Mouse (Mus musculus) thymus, adult 2 months (tissue): ENCODE data around the gene Lypd6b. TPM values are rescaled to one million over a fixed set of nuclear protein-coding genes. Genes with fewer than 3 reads are reported as not detected.

Experiments
- DNase-seq: peaks from one replicate; pipeline ENCODE4 v3.0.0; 2021
- H3K27ac ChIP-seq: fragments of 200-500 bp; 2 replicates; pipeline ENCODE4 v1.5.1; 2012; ENCODE audit warnings: low read length, control low read depth; ENCODE audit not compliant: control insufficient read depth, insufficient read depth
- H3K27me3 ChIP-seq: fragments of 200-500 bp; 2 replicates; pipeline ENCODE4 v1.6.1; 2012; ENCODE audit warnings: mild to moderate bottlenecking, low read length, moderate library complexity, mixed read lengths; ENCODE audit not compliant: control insufficient read depth, insufficient read depth
- H3K36me3 ChIP-seq: fragments of 200-500 bp; 2 replicates; pipeline ENCODE4 v1.6.1; 2012; ENCODE audit warnings: mild to moderate bottlenecking, low read length, moderate library complexity; ENCODE audit not compliant: control insufficient read depth, insufficient read depth
- H3K4me1 ChIP-seq: fragments of 200-500 bp; replicated peaks from 2 replicates; pipeline ENCODE4 v1.6.1; 2012; ENCODE audit warnings: low read length; ENCODE audit not compliant: control insufficient read depth, insufficient read depth
- H3K4me3 ChIP-seq: fragments of 200-500 bp; 2 replicates; pipeline ENCODE4 v1.5.1; 2012; ENCODE audit warnings: mild to moderate bottlenecking, low read length, control low read depth, moderate library complexity; ENCODE audit not compliant: control insufficient read depth, insufficient read depth
- CTCF ChIP-seq: fragments of 200-500 bp; IDR thresholded peaks from 2 replicates; pipeline ENCODE4 v1.5.1; 2012; ENCODE audit warnings: mild to moderate bottlenecking, control low read depth, low read length, moderate library complexity, borderline replicate concordance; ENCODE audit not compliant: control insufficient read depth, poor library complexity, insufficient read depth; ENCODE audit errors: extremely low read depth
- POLR2A ChIP-seq: fragments of 200-500 bp; IDR thresholded peaks from 2 replicates; pipeline ENCODE4 v1.6.1; 2012; ENCODE audit warnings: mild to moderate bottlenecking, low read length, control low read depth, moderate library complexity; ENCODE audit not compliant: control insufficient read depth, poor library complexity, insufficient read depth; ENCODE audit errors: extremely low read depth
- WGBS: fragments of 180-500 bp; shearing (Covaris S2); methylation state at CpG from one replicate; pipeline ENCODE4 v1.1.7; 2018; 5-methylcytosine and 5-hydroxymethylcytosine counted together
- polyA plus RNA-seq: library from polyadenylated mRNA; depleted of rRNA; stranded (reverse); fragments of >200 nt; gene quantifications from 2 replicates; pipeline ENCODE4 v1.2.3, GENCODE M21; 2012

Lypd6b gene
- polyA plus RNA-seq, 1 experiment, result 5.8 TPM

DNA sequence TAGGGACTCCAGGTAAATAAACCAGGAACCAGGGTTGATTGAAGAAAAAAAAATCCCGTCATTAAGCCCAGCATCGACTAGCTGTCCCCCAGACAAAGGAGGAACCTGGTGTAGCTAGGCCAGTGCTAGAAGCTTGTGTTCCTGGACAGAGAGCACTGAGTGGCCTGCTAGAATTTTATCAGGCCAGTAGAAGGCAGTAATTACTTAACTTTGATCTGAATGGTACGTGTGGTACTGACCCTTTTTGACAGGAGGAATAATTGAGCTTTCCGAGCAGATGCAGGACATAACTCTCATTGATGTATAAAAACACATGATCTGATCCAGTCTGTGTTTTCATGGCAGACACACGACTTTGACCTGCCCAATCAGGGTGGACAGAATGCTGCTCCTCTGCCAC lies 154.6 kb downstream of the Lypd6b start:
- no peaks in the 10 kb centered on the region for H3K27me3 ChIP-seq
- no peaks in the 10 kb centered on the region for H3K4me1 ChIP-seq
- H3K27ac ChIP-seq, result no peak overlapping the region
- H3K36me3 ChIP-seq, result peaks cover 8% of the 10 kb centered on the region; the same call in 1 of the 2 replicates
- 77% methylated on average over 5 of the region's 5 CpGs for WGBS
- no peak for TF ChIP-seq POLR2A
- TF ChIP-seq CTCF, result no peak
- no peak for DNase-seq
- H3K4me3 ChIP-seq, result no peak overlapping the region

DNA sequence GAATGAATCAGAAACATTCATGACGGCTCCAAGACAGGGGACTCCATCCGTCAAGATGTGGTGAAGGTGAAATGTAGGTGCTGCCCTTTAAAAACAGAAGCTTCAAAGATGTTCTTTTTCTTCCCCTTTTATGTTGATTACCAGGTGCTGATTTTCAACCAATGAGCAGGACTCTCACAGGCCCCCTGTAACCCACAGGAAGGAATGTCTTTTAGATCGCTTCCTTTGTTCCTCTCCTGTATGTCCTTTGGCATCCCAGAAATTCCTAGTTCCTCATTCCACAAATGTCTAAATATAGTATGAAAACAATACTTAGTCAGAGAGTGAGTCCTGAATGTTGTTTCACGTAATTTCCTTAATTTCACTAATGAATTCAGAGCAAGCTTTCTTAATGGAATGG lies 164.2 kb downstream of the Lypd6b start:
- TF ChIP-seq POLR2A (no peak), CTCF (no peak)
- no peaks in the 10 kb centered on the region for H3K4me1 ChIP-seq
- H3K36me3 ChIP-seq, result peaks cover 12% of the 10 kb centered on the region
- H3K27me3 ChIP-seq, result no peaks in the 10 kb centered on the region
- no peak overlapping the region for H3K27ac ChIP-seq
- H3K4me3 ChIP-seq, result no peak overlapping the region
- DNase-seq, result no peak
- 65% methylated on average over 4 of the region's 4 CpGs for WGBS

- DNase-seq, result no peak
- H3K4me3 ChIP-seq, result no peak overlapping the region
- WGBS, result 89% methylated on average over 6 of the region's 6 CpGs
- TF ChIP-seq CTCF (no peak), POLR2A (no peak)
- H3K4me1 ChIP-seq, result no peaks in the 10 kb centered on the region
- peaks cover 7% of the 10 kb centered on the region for H3K36me3 ChIP-seq
- H3K27ac ChIP-seq, result no peak overlapping the region
- no peaks in the 10 kb centered on the region for H3K27me3 ChIP-seq
Observed at GRCm38 (mm10) chr2:49952632-49953293, 165.3 kb downstream of the Lypd6b start.

DNA sequence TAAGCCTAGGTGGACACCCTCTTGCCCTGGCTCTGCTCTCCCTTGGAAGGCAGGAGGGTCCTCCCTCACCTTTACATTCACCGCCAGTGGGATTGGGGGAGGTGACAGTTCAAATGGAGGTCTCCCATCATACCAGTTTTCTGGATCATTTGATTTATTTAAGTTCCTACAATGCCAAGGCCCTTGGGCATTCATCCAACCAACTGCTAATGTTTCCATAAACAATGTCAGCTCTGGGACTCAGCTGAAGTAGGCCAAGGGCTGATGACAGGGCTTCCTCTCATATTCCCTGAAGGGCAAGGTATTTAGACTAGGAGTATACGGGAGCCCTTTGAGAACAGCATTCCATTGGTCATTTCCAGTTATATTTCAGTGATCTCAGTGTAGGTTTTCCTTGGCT lies 170.0 kb downstream of the Lypd6b start:
- no peak for TF ChIP-seq POLR2A
- no peak for TF ChIP-seq CTCF

GRCm38 (mm10) chr2:49961991-49962390 lies 174.5 kb downstream of the Lypd6b start:
- Histone ChIP-seq H3K27me3 (no peaks in the 10 kb centered on the region), H3K36me3 (no peaks in the 10 kb centered on the region), H3K27ac (no peak overlapping the region), H3K4me1 (no peaks in the 10 kb centered on the region), H3K4me3 (no peak overlapping the region)
- no peak for TF ChIP-seq POLR2A
- TF ChIP-seq CTCF, result no peak
- no peak for DNase-seq
- WGBS, result 94% methylated on average over 2 of the region's 2 CpGs

More for the DNA sequence above, 170.0 kb downstream of the Lypd6b start:
- Histone ChIP-seq H3K27ac (no peak overlapping the region), H3K36me3 (no peaks in the 10 kb centered on the region), H3K4me1 (no peaks in the 10 kb centered on the region), H3K4me3 (no peak overlapping the region), H3K27me3 (no peaks in the 10 kb centered on the region)
- 99% methylated on average over 2 of the region's 2 CpGs for WGBS
- DNase-seq, result no peak

GRCm38 (mm10) chr2:49964899-49965298 lies 177.4 kb downstream of the Lypd6b start:
- Histone ChIP-seq H3K4me1 (no peaks in the 10 kb centered on the region), H3K27me3 (no peaks in the 10 kb centered on the region), H3K27ac (no peak overlapping the region), H3K4me3 (no peak overlapping the region), H3K36me3 (no peaks in the 10 kb centered on the region)
- TF ChIP-seq CTCF, result no peak
- no peak for DNase-seq
- WGBS, result 37% methylated on average over 3 of the region's 3 CpGs

GRCm38 (mm10) chr2:49967748-49968147 lies 180.3 kb downstream of the Lypd6b start:
- Histone ChIP-seq H3K4me1 (no peaks in the 10 kb centered on the region), H3K27me3 (no peaks in the 10 kb centered on the region), H3K4me3 (no peak overlapping the region), H3K36me3 (no peaks in the 10 kb centered on the region), H3K27ac (no peak overlapping the region)
- WGBS, result 86% methylated on average over 3 of the region's 3 CpGs
- TF ChIP-seq POLR2A, result no peak
- no peak for DNase-seq
